Mouse (Mus musculus) midbrain, postnatal 0 days (tissue): ENCODE measurements at regions not wholly inside any gene's neighbourhood (a gene's known extent, or its start where the extent isn't known, plus 50 kb on each side); places are given as distances from the start of the nearest gene placed in this dataset.
"Not testable (repeated sequence)": the region's sequence is repeated elsewhere in the genome, so short reads cannot be mapped to it uniquely, and the experiment has no call there.

Experiments used
- ATAC-seq: fragments of 200-750 bp; cut with Nextera tagmentation; 2 replicates; pipeline ENCODE4 v1.8.0; 2017; ENCODE audit warnings: moderate number of reproducible peaks, mild to moderate bottlenecking, moderate TSS enrichment, moderate library complexity; ENCODE audit not compliant: low FRiP score
- DNase-seq: peaks from one replicate; pipeline ENCODE4 v3.0.0-alpha.2; 2015; ENCODE audit warnings: low spot score
- H3K27ac ChIP-seq: fragments of 300-500 bp; sonication (generic); 2 replicates; pipeline ENCODE4 v1.5.1; 2014; ENCODE audit warnings: low read depth, mild to moderate bottlenecking, low read length, mixed read lengths
- H3K27me3 ChIP-seq: fragments of 300-500 bp; sonication (generic); 2 replicates; pipeline ENCODE4 v1.6.1; 2014; ENCODE audit warnings: low read length, control low read depth, mixed read lengths; ENCODE audit not compliant: insufficient read depth
- H3K36me3 ChIP-seq: fragments of 300-500 bp; sonication (generic); 2 replicates; pipeline ENCODE4 v1.6.1; 2014; ENCODE audit warnings: low read length, control low read depth, mixed read lengths; ENCODE audit not compliant: insufficient read depth
- H3K4me1 ChIP-seq: fragments of 300-500 bp; sonication (generic); 2 replicates; pipeline ENCODE4 v1.6.1; 2014; ENCODE audit warnings: mild to moderate bottlenecking, control low read depth, antibody characterized with exemption, low read length, mixed read lengths; ENCODE audit not compliant: insufficient read depth
- H3K4me2 ChIP-seq: fragments of 300-500 bp; sonication (generic); 2 replicates; pipeline ENCODE4 v1.6.1; 2014; ENCODE audit warnings: low read depth, mild to moderate bottlenecking, low read length, mixed read lengths; ENCODE audit not compliant: poor library complexity, severe bottlenecking
- H3K4me3 ChIP-seq: fragments of 300-500 bp; sonication (generic); 2 replicates; pipeline ENCODE4 v1.5.1; 2014; ENCODE audit warnings: low read depth, mild to moderate bottlenecking, low read length, moderate library complexity
- H3K9ac ChIP-seq: fragments of 300-500 bp; sonication (generic); replicated peaks from 2 replicates; pipeline ENCODE4 v1.6.1; 2014; ENCODE audit warnings: mild to moderate bottlenecking, low read length, moderate library complexity, mixed read lengths; ENCODE audit not compliant: poor library complexity, severe bottlenecking
- H3K9me3 ChIP-seq: fragments of 300-500 bp; sonication (generic); 2 replicates; pipeline ENCODE4 v1.6.1; 2016; ENCODE audit warnings: low read length, control low read depth
- CTCF ChIP-seq: IDR thresholded peaks from 2 replicates; pipeline ENCODE4 v1.5.1; 2016; ENCODE audit warnings: antibody characterized with exemption, mild to moderate bottlenecking
- WGBS: fragments of 180-500 bp; shearing (Covaris S2); extraction: QIAGEN DNeasy Blood & Tissue Kit; methylation state at CpG from one replicate; pipeline ENCODE4 v1.1.7; 2014; 5-methylcytosine and 5-hydroxymethylcytosine counted together

DNA sequence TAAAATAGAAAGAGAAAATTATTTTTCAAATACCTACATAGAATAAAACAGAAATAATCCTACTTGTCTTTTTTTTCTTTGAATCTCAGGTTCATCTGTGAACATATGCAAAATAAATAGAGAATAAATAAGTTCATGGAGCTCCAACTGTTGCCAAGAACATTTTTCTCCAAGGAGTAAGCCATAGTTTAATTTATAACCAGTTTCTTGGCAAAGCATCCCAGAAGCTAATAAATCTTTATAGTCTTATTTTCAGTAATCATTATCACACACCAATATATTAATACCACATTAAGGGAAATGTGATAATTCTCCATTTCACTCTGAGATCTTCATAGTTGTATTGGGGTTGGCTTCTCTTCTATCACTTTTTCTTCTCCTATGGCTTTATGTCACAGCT lies 158.7 kb upstream of the Olfm3 start:
- H3K9me3 ChIP-seq: no peaks in the 10 kb centered on the region
- no peak for DNase-seq
- H3K36me3 ChIP-seq: no peaks in the 10 kb centered on the region
- no peaks in the 10 kb centered on the region for H3K4me1 ChIP-seq
- no peaks in the 10 kb centered on the region for H3K27me3 ChIP-seq
- no peak overlapping the region for H3K9ac ChIP-seq
- H3K4me3 ChIP-seq: no peak overlapping the region
- no peak overlapping the region for H3K27ac ChIP-seq
- no peak overlapping the region for H3K4me2 ChIP-seq
- ATAC-seq: no peak
- no peak for TF ChIP-seq CTCF

DNA sequence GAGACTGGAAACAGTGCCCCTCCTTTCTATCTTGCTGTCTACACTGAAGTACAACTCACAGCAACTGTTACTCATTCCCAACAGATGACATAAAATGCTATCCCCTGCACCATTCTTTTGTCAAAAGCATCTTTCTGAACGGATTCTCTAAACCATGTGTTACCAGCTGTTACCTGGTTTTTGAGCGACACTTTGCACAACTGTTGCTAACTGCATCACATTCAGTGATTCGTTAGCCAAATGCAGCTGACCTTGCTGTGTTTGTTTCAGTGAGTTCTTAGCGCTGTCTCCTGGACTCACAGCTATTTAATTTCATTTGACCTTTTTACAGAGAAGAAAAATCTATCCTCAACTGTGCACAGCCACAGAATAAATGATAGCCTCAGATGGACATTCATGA lies 146.6 kb upstream of the Olfm3 start:
- Histone ChIP-seq H3K4me3 (no peak overlapping the region), H3K9me3 (no peaks in the 10 kb centered on the region), H3K27ac (no peak overlapping the region), H3K27me3 (no peaks in the 10 kb centered on the region), H3K4me2 (no peak overlapping the region), H3K4me1 (no peaks in the 10 kb centered on the region), H3K36me3 (no peaks in the 10 kb centered on the region), H3K9ac (no peak overlapping the region)
- DNase-seq (no peak), ATAC-seq (no peak)
- 83% methylated on average over 4 of the region's 4 CpGs for WGBS
- no peak for TF ChIP-seq CTCF

GRCm38 (mm10) chr3:114758592-114758991 lies 145.3 kb upstream of the Olfm3 start:
- 92% methylated on average over 3 of the region's 3 CpGs for WGBS
- H3K4me1 ChIP-seq: no peaks in the 10 kb centered on the region

GRCm38 (mm10) chr3:114759290-114760002 lies 144.4 kb upstream of the Olfm3 start:
- no peaks in the 10 kb centered on the region for H3K9me3 ChIP-seq
- H3K9ac ChIP-seq: no peak overlapping the region
- H3K36me3 ChIP-seq: no peaks in the 10 kb centered on the region
- 15% methylated on average over 1 of the region's 1 CpGs for WGBS
- H3K4me2 ChIP-seq: no peak overlapping the region
- no peak for TF ChIP-seq CTCF
- ATAC-seq: no peak
- no peaks in the 10 kb centered on the region for H3K4me1 ChIP-seq
- H3K27me3 ChIP-seq: no peaks in the 10 kb centered on the region
- H3K27ac ChIP-seq: no peak overlapping the region
- DNase-seq: peak; percentile 32
- H3K4me3 ChIP-seq: no peak overlapping the region

More at GRCm38 (mm10) chr3:114758592-114758991, 145.3 kb upstream of the Olfm3 start:
- H3K27me3 ChIP-seq: no peaks in the 10 kb centered on the region
- ATAC-seq: 0 out of 2 replicates have a peak, but pooled peaks have one; percentile 13
- H3K9ac ChIP-seq: no peak overlapping the region
- no peak for TF ChIP-seq CTCF
- H3K9me3 ChIP-seq: no peaks in the 10 kb centered on the region
- DNase-seq: no peak
- H3K4me2 ChIP-seq: no peak overlapping the region
- H3K27ac ChIP-seq: no peak overlapping the region
- H3K36me3 ChIP-seq: no peaks in the 10 kb centered on the region
- no peak overlapping the region for H3K4me3 ChIP-seq

DNA sequence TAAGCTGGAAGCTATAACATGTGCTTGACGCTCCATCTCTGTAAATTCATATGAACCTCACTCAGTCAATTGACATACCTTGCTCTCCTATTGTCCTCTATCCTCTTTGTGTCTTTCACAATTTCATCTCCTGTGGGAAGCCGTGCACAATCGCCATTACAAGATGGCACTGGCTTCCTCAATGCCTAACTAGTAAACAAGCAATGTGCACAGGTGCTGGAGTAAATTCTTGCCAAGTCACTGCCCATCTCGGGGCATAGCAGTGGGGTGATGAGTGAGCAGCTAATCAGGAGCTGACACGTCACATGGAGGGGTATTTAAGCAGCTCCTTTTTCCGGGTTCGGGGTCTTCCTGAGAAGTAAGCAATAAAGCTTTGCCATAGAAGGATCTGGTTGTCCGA lies 141.5 kb upstream of the Olfm3 start:
- H3K27ac ChIP-seq, H3K4me3 ChIP-seq, H3K36me3 ChIP-seq, H3K4me1 ChIP-seq, DNase-seq, H3K9me3 ChIP-seq, H3K27me3 ChIP-seq, ATAC-seq, H3K9ac ChIP-seq, H3K4me2 ChIP-seq: not testable (repeated sequence)
- 88% methylated on average over 7 of the region's 8 CpGs for WGBS

GRCm38 (mm10) chr3:114789082-114789481 lies 114.8 kb upstream of the Olfm3 start:
- no peak for ATAC-seq
- H3K9ac ChIP-seq: no peak overlapping the region
- H3K36me3 ChIP-seq: no peaks in the 10 kb centered on the region
- H3K4me2 ChIP-seq: no peak overlapping the region
- H3K4me1 ChIP-seq: no peaks in the 10 kb centered on the region
- no peaks in the 10 kb centered on the region for H3K9me3 ChIP-seq
- H3K27ac ChIP-seq: no peak overlapping the region
- TF ChIP-seq CTCF: no peak
- no peaks in the 10 kb centered on the region for H3K27me3 ChIP-seq
- DNase-seq: no peak
- 17% methylated on average over 1 of the region's 1 CpGs for WGBS
- H3K4me3 ChIP-seq: no peak overlapping the region
